Mouse (Mus musculus) lung, embryonic 16.5 days (tissue): ENCODE data around the gene Vil1. TPM values are rescaled to one million over a fixed set of nuclear protein-coding genes. Genes with fewer than 3 reads are reported as not detected.
A peak's percentile ranks its signal among the peaks of the same experiment; 100 is the strongest.

Source experiments
- ATAC-seq: fragments of 200-750 bp; cut with Nextera tagmentation; 2 replicates; pipeline ENCODE4 v1.8.0; 2017; ENCODE audit warnings: low read depth, mild to moderate bottlenecking, moderate library complexity
- H3K27ac ChIP-seq: fragments of 300-500 bp; sonication (generic); 2 replicates; pipeline ENCODE4 v1.5.1; 2014; ENCODE audit warnings: mild to moderate bottlenecking, control low read depth, low read length
- H3K27me3 ChIP-seq: fragments of 300-500 bp; sonication (generic); 2 replicates; pipeline ENCODE4 v1.6.1; 2014; ENCODE audit warnings: low read depth, low read length, mixed read lengths; ENCODE audit not compliant: control insufficient read depth, insufficient read depth
- H3K36me3 ChIP-seq: fragments of 300-500 bp; sonication (generic); 2 replicates; pipeline ENCODE4 v1.6.1; 2014; ENCODE audit warnings: low read length; ENCODE audit not compliant: control insufficient read depth, insufficient read depth
- H3K4me1 ChIP-seq: fragments of 300-500 bp; sonication (generic); replicated peaks from 2 replicates; pipeline ENCODE4 v1.6.1; 2014; ENCODE audit warnings: low read length, mixed read lengths; ENCODE audit not compliant: control insufficient read depth, insufficient read depth
- H3K4me2 ChIP-seq: fragments of 300-500 bp; sonication (generic); 2 replicates; pipeline ENCODE4 v1.6.1; 2014; ENCODE audit warnings: low read depth, low read length, control low read depth
- H3K4me3 ChIP-seq: fragments of 300-500 bp; sonication (generic); 2 replicates; pipeline ENCODE4 v1.5.1; 2014; ENCODE audit warnings: mild to moderate bottlenecking, low read length, control low read depth
- H3K9ac ChIP-seq: fragments of 300-500 bp; sonication (generic); 2 replicates; pipeline ENCODE4 v1.6.1; 2014; ENCODE audit warnings: low read length, control low read depth
- H3K9me3 ChIP-seq: fragments of 300-500 bp; sonication (generic); 2 replicates; pipeline ENCODE4 v1.6.1; 2016; ENCODE audit warnings: low read length; ENCODE audit not compliant: control insufficient read depth
- WGBS: fragments of 180-500 bp; shearing (Covaris S2); extraction: QIAGEN DNeasy Blood & Tissue Kit; methylation state at CpG from one replicate; pipeline ENCODE4 v1.1.7; 2014; 5-methylcytosine and 5-hydroxymethylcytosine counted together
- polyA plus RNA-seq: library from polyadenylated mRNA; unstranded; fragments of >200 nt; fragmentation: Nextera tagmentation; extraction: Ambion mirVana; gene quantifications from 2 replicates; pipeline ENCODE4 v1.2.1, GENCODE M21; 2015

The Vil1 gene
- polyA plus RNA-seq, 1 experiment from 2014 or later = 0.43 TPM

DNA sequence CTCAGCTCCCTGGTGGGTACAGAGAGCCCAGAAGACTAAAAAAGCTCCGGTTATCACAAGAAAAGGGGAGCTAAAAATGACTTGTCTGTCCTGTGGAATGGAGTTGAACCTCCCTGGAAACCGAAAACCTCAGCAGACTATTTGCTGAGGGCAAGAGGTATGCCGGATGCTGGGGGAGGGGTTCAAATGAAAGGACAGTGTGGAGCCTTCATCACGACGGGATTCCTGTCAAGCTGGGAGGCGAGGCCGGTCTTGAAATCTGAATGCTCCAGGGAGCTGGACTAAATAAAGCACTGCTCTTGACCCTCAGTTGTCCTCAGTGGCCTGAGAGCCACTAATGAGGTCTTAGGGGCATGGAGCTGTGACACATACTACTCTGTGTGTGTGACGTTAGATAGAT is 14.0 kb downstream of the Vil1 start:
- no peaks in the 10 kb centered on the region for H3K9me3 ChIP-seq
- H3K4me1 ChIP-seq = no peaks in the 10 kb centered on the region; the same call in 1 of the 2 replicates
- H3K36me3 ChIP-seq = no peaks in the 10 kb centered on the region
- H3K4me3 ChIP-seq = no peak overlapping the region
- H3K27ac ChIP-seq = no peak overlapping the region
- H3K27me3 ChIP-seq = no peaks in the 10 kb centered on the region
- no peak overlapping the region for H3K9ac ChIP-seq
- no peak for ATAC-seq
- H3K4me2 ChIP-seq = no peak overlapping the region
- WGBS = 21% methylated on average over 8 of the region's 8 CpGs

DNA sequence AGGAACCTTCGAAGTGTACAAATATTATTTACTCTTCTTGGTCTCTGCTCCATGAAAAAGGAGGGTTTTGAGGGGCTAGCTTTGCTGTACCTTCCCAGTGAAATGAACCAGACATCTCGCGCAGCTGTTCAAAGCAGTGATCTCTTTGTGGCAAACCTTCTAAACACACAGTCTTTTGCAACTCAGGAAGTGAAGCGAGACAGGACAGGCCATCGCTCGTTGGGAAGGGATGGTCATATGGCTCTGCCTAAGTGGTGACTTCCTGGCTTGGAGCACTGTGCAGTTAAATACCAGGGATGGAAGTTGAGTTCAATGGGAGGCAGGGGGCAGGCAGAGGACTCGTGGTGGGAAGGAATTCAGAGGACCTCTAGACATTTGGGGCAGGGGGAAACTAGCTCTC is 16.7 kb downstream of the Vil1 start:
- WGBS = 60% methylated on average over 7 of the region's 7 CpGs
- no peak for ATAC-seq

DNA sequence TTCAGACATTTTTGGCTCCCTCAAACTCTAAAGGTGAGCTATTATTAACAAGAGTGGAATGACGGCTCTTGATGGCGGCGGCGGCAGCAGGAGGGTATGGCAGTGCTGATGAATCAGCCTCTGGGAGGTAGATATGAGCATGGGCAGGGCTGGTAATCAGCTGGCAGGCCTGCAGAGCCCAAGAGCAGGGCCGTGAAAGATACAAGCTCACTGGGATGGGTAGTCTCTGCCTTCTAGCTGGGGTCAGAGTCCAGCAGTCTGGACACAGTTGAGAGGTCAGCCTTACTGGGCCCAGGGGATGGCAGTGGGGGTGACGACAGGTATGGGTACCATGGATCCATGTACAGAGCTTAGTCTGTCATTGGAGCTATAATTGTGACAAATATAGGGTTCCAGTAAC is 24.0 kb downstream of the Vil1 start:
- ATAC-seq = no peak
- Histone ChIP-seq H3K4me1 (no peaks in the 10 kb centered on the region), H3K4me2 (no peak overlapping the region), H3K9ac (no peak overlapping the region), H3K4me3 (no peak overlapping the region), H3K27me3 (no peaks in the 10 kb centered on the region), H3K9me3 (no peaks in the 10 kb centered on the region), H3K27ac (no peak overlapping the region), H3K36me3 (peaks cover 3% of the 10 kb centered on the region; the same call in 1 of the 2 replicates)
- 84% methylated on average over 6 of the region's 6 CpGs for WGBS

More for the DNA sequence above, 16.7 kb downstream of the Vil1 start:
- Histone ChIP-seq H3K4me1 (no peaks in the 10 kb centered on the region; the same call in 1 of the 2 replicates), H3K4me2 (no peak overlapping the region), H3K27ac (no peak overlapping the region), H3K27me3 (no peaks in the 10 kb centered on the region), H3K9ac (no peak overlapping the region), H3K36me3 (no peaks in the 10 kb centered on the region), H3K9me3 (no peaks in the 10 kb centered on the region), H3K4me3 (no peak overlapping the region)

DNA sequence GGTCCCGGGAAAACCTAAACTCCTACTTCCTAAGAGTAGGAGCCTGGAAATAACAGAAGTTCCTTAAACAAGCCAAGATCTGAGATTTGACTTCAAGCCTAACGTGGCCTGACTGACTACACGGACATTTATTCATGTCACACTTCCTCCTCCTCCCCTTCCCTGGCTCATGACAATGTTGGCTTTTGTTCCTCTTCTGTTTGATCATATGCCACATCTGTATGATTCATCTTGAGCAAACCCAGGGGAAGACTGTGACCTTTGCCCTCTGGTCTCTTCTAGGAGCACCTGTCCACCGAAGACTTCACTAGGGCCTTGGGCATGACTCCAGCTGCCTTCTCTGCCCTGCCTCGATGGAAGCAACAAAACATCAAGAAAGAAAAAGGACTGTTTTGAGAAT is 25.4 kb downstream of the Vil1 start:
- no peak overlapping the region for H3K4me2 ChIP-seq
- H3K4me1 ChIP-seq = no peaks in the 10 kb centered on the region
- H3K36me3 ChIP-seq = peaks cover 14% of the 10 kb centered on the region
- H3K27ac ChIP-seq = no peak overlapping the region
- no peaks in the 10 kb centered on the region for H3K9me3 ChIP-seq
- no peak overlapping the region for H3K9ac ChIP-seq
- ATAC-seq = no peak
- no peak overlapping the region for H3K4me3 ChIP-seq
- H3K27me3 ChIP-seq = no peaks in the 10 kb centered on the region
- WGBS = 34% methylated on average over 5 of the region's 5 CpGs

DNA sequence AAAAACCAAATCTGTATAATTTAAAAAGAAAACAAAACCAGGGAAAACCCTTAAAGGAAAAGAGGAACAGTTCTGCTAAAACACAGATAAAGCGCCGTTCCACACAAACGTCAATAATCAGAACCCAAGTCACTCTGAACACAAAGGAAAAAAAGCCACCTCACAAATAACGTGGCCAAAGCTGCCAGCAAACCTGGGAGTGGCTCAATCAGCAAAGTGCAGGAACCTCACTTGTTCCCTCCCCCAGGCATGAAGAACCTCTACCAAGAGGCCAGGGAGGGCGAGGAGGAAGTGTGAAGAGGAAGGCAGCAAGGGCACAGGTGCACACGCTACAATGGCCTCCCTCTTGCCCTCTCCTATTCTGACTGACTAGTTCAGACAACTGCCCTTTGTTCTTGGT is 26.4 kb downstream of the Vil1 start:
- Histone ChIP-seq H3K27ac (no peak overlapping the region), H3K27me3 (no peaks in the 10 kb centered on the region), H3K36me3 (peaks cover 17% of the 10 kb centered on the region), H3K9me3 (no peaks in the 10 kb centered on the region), H3K9ac (no peak overlapping the region), H3K4me1 (no peaks in the 10 kb centered on the region), H3K4me3 (no peak overlapping the region), H3K4me2 (no peak overlapping the region)
- ATAC-seq = no peak
- 65% methylated on average over 6 of the region's 6 CpGs for WGBS

DNA sequence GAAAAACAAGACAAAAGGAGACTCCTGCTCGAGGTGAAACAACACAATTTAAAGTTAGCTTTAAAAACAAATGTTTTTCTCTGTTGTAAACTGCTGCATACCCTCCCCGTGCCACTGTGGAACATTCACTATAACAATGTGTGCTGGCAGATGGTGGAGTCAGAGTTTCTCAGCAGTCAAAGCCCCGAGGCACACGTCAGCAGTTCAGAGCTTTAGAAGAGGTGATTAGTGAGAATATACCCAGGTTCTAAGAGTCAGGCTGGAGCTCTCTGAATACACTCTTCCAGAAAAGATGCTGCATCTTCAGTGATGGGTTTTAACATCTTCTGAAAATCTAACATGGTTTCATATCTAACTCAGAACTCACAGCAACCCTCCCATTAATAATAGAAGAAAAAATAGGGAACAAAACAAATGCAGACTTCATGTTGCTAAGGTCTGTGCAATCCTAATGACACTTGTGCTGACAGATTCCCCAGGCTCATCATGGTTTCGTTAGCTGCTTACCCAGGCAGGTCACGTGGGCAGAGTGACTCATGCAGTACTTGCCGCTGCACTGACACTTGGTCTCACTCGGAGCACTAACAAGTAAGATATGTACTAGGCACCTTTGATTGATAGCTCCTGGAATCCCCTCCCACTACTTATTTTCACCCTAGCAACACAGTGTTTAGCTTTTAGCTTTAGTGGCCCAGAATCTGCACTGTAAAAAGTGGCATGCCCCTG is 28.7 kb downstream of the Vil1 start:
- peak; percentile 64 for ATAC-seq
- H3K36me3 ChIP-seq = peaks cover 25% of the 10 kb centered on the region
- 51% methylated on average over 8 of the region's 8 CpGs for WGBS

DNA sequence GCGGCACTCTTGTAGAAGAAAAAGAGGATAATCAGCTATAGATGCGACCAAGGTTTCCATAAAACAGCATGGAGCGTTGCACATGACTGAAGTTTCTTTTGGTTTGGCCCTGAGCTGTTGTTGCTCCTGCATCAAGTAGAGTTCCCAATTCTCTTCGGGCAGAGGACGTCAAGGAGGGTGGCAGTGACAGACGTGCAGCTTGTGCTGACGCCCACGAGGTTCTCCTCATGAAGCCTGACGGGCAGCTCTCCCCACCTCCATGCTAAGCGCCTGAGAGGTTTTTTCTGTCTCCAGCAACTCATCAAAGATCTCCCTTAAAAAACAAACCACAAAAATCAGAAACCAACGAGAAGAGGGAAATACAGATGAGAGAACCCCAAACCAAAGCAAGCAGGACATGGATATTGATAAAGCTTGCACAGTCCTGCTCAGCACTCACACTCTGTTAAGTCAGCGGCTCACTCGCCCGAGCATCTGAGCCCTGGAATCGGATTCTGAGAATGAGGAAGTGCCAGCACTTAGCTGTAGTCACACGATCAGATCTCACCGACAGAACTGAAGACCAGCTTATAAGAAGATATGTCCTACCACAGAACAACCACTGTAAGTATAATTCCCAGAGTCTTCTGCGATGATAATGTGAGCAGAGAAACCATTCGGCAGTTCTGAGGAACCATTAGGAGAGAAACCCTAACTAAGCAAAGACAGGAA is 30.1 kb downstream of the Vil1 start:
- Histone ChIP-seq H3K27me3 (no peaks in the 10 kb centered on the region), H3K9ac (no peak overlapping the region), H3K36me3 (peaks cover 28% of the 10 kb centered on the region), H3K4me1 (no peaks in the 10 kb centered on the region), H3K4me3 (no peak overlapping the region), H3K27ac (no peak overlapping the region), H3K9me3 (no peaks in the 10 kb centered on the region), H3K4me2 (no peak overlapping the region)
- ATAC-seq = no peak
- 86% methylated on average over 19 of the region's 19 CpGs for WGBS

More for the DNA sequence above, 28.7 kb downstream of the Vil1 start:
- no peak overlapping the region for H3K27ac ChIP-seq
- no peak overlapping the region for H3K4me2 ChIP-seq
- H3K4me3 ChIP-seq = no peak overlapping the region
- no peaks in the 10 kb centered on the region for H3K27me3 ChIP-seq
- H3K4me1 ChIP-seq = no peaks in the 10 kb centered on the region
- no peaks in the 10 kb centered on the region for H3K9me3 ChIP-seq
- no peak overlapping the region for H3K9ac ChIP-seq

DNA sequence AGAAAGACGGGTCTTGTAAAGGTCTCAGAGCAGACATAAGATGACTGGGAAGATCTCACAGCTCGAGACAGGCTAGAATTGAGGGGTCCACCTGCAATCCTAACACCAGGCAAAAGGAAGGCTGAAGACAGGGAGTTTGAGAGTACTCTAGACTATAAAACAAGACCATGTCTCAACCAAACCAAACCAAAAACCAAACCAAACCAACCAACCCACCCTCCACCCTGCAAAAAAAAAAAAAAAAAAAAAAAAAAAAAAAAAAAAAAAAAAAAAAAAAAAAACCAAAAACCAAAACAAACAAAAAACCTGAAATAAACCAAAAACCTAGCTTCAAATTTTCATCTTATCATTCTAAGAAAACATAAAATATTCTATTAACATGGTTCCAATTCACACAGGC is 35.4 kb downstream of the Vil1 start:
- H3K9ac ChIP-seq = no peak overlapping the region
- no peaks in the 10 kb centered on the region for H3K27me3 ChIP-seq
- H3K27ac ChIP-seq = no peak overlapping the region
- H3K4me3 ChIP-seq = no peak overlapping the region
- H3K36me3 ChIP-seq = peaks cover 32% of the 10 kb centered on the region
- no peak for ATAC-seq
- WGBS = 78% methylated on average over 2 of the region's 2 CpGs
- no peaks in the 10 kb centered on the region for H3K4me1 ChIP-seq
- no peaks in the 10 kb centered on the region for H3K9me3 ChIP-seq
- H3K4me2 ChIP-seq = no peak overlapping the region

DNA sequence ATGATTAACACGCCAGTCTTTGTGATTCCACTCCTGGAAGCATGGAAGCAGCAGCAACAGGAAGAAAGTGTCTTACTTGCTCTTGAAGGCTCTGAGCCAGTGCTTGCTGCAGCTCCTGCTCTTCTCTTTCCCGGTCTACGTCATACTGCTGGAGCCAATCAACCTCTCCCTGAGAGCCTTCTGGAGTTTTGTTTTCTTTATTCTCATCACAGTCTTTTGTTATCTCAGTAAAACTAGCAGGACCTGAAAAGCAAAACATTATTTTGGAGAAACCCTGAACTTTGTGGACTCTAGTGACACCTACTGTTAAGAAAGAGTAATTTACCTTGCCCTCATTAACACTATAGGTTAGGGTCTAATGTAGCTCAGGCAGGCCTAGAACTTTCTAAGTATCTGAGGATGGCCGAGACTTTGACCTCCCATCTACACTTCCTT is 43.5 kb downstream of the Vil1 start:
- Histone ChIP-seq H3K4me1 (no peaks in the 10 kb centered on the region), H3K9me3 (no peaks in the 10 kb centered on the region), H3K36me3 (peaks cover 35% of the 10 kb centered on the region), H3K9ac (no peak overlapping the region), H3K4me2 (no peak overlapping the region), H3K27me3 (no peaks in the 10 kb centered on the region), H3K27ac (no peak overlapping the region), H3K4me3 (no peak overlapping the region)
- peak; percentile 59 for ATAC-seq
- WGBS = 44% methylated on average over 4 of the region's 4 CpGs
